Mouse (Mus musculus) olfactory bulb, adult 2 months (tissue): Measurements from ENCODE around the gene Mrap.

Experiments used
- CTCF ChIP-seq: fragments of 200-500 bp; IDR thresholded peaks from 2 replicates; pipeline ENCODE4 v1.5.1; 2012; ENCODE audit warnings: low read depth, mild to moderate bottlenecking, low read length, moderate library complexity; ENCODE audit not compliant: insufficient read depth
- POLR2A ChIP-seq: fragments of 200-500 bp; IDR thresholded peaks from 2 replicates; pipeline ENCODE4 v1.6.1; 2012; ENCODE audit warnings: mild to moderate bottlenecking, low read depth, low read length, moderate library complexity; ENCODE audit not compliant: insufficient read depth

GRCm38 (mm10) chr16:90765195-90765877, 27.3 kb downstream of the Mrap start:
- no peak for TF ChIP-seq CTCF
- no peak for TF ChIP-seq POLR2A
